Mouse (Mus musculus) thymus, adult 2 months (tissue): ENCODE measurements around the gene Chrm1.

Experiments used
- CTCF ChIP-seq: fragments of 200-500 bp; IDR thresholded peaks from 2 replicates; pipeline ENCODE4 v1.5.1; 2012; ENCODE audit warnings: mild to moderate bottlenecking, control low read depth, low read length, moderate library complexity, borderline replicate concordance; ENCODE audit not compliant: control insufficient read depth, poor library complexity, insufficient read depth; ENCODE audit errors: extremely low read depth
- POLR2A ChIP-seq: fragments of 200-500 bp; IDR thresholded peaks from 2 replicates; pipeline ENCODE4 v1.6.1; 2012; ENCODE audit warnings: mild to moderate bottlenecking, low read length, control low read depth, moderate library complexity; ENCODE audit not compliant: control insufficient read depth, poor library complexity, insufficient read depth; ENCODE audit errors: extremely low read depth

- TF ChIP-seq CTCF (no peak), POLR2A (no peak)
These were observed 45.7 kb upstream of the Chrm1 start, which contains the start of gene Slc22a6 for GRCm38 (mm10) chr19:8617904-8618303.
